14 mouse cellular contexts compared by ENCODE assay signal in genomic region chr12:30035406-30035805, GRCm38 (mm10).
DNase-seq lines count a peak whose midpoint lies in the region; ATAC-seq and TF ChIP-seq lines count a peak whose summit lies in the region.
"Had no signal": no experiment of that assay in that cellular context is flagged by ENCODE, and none has a peak within 500 bp of the region (broad histone marks: within the 10 kb centered on the region; RNA-seq: fewer than 3 reads in every experiment).

No protein-coding gene starts in this region.

- no peak overlapping the region for H3K4me2 ChIP-seq in midbrain, embryonic 13.5 days (replicated peaks)
- H3K4me2 ChIP-seq in midbrain, embryonic 16.5 days (ENCODE audit: low read length) = no peak overlapping the region
- H3K4me2 ChIP-seq in neural tube, embryonic 15.5 days = no peak overlapping the region
- no peak overlapping the region for H3K4me2 ChIP-seq in intestine, embryonic 16.5 days (ENCODE audit: low read depth, low read length)
- H3K4me2 ChIP-seq: liver, embryonic 12.5 days; neural tube, embryonic 12.5 days had no signal

- no peaks in the 10 kb centered on the region for H3K36me3 ChIP-seq in midbrain, embryonic 13.5 days
- no peaks in the 10 kb centered on the region for H3K36me3 ChIP-seq in midbrain, embryonic 16.5 days (ENCODE audit: control insufficient read depth, insufficient read depth, low read length)
- H3K36me3 ChIP-seq in neural tube, embryonic 15.5 days = no peaks in the 10 kb centered on the region
- no peaks in the 10 kb centered on the region for H3K36me3 ChIP-seq in intestine, embryonic 16.5 days (ENCODE audit: control insufficient read depth, insufficient read depth, low read length)
- H3K36me3 ChIP-seq: liver, embryonic 12.5 days; neural tube, embryonic 12.5 days had no signal

- peaks cover 21% of the 10 kb centered on the region for H3K4me1 ChIP-seq in midbrain, embryonic 13.5 days (replicated peaks)
- H3K4me1 ChIP-seq in midbrain, embryonic 16.5 days (ENCODE audit: control insufficient read depth, insufficient read depth, low read length) = peaks cover 7% of the 10 kb centered on the region; the same call in 1 of the 2 replicates
- peaks cover 21% of the 10 kb centered on the region for H3K4me1 ChIP-seq in neural tube, embryonic 15.5 days
- no peaks in the 10 kb centered on the region for H3K4me1 ChIP-seq in intestine, embryonic 16.5 days (ENCODE audit: control insufficient read depth, insufficient read depth, low read length)
- H3K4me1 ChIP-seq: liver, embryonic 12.5 days had no signal

- DNase-seq in gastrocnemius, adult 2 months = peak; percentile 39
- DNase-seq in gastrocnemius, postnatal 4 days (ENCODE audit: low spot score in 2 of 2) = no peak
- peak; percentile 66 to 74 for DNase-seq in heart, postnatal 10 days
- no peak for DNase-seq in kidney, adult 8-10 months
- DNase-seq: adrenal gland, adult 2 months; cerebellum, postnatal 14 days; kidney, adult 2 months had no signal

- 37% methylated on average over 1 of the region's 1 CpGs for WGBS in midbrain, embryonic 13.5 days
- 19% methylated on average over 1 of the region's 1 CpGs for WGBS in midbrain, embryonic 16.5 days
- WGBS in neural tube, embryonic 15.5 days = 25% methylated on average over 1 of the region's 1 CpGs
- 22% methylated on average over 1 of the region's 1 CpGs for WGBS in intestine, embryonic 16.5 days

- H3K27me3 ChIP-seq in midbrain, embryonic 13.5 days = no peaks in the 10 kb centered on the region
- no peaks in the 10 kb centered on the region for H3K27me3 ChIP-seq in midbrain, embryonic 16.5 days (ENCODE audit: control insufficient read depth, insufficient read depth, low read depth, low read length)
- H3K27me3 ChIP-seq in neural tube, embryonic 15.5 days (replicated peaks) = no peaks in the 10 kb centered on the region
- no peaks in the 10 kb centered on the region for H3K27me3 ChIP-seq in intestine, embryonic 16.5 days (replicated peaks; ENCODE audit: control insufficient read depth, insufficient read depth, low read length)
- H3K27me3 ChIP-seq: liver, embryonic 12.5 days; neural tube, embryonic 12.5 days had no signal

- H3K4me3 ChIP-seq in gastrocnemius, adult 2 months = no peak overlapping the region
- H3K4me3 ChIP-seq in midbrain, embryonic 13.5 days (replicated peaks) = no peak overlapping the region
- no peak overlapping the region for H3K4me3 ChIP-seq in midbrain, embryonic 16.5 days (ENCODE audit: low read depth, low read length)
- H3K4me3 ChIP-seq in neural tube, embryonic 15.5 days (replicated peaks) = no peak overlapping the region
- H3K4me3 ChIP-seq in intestine, embryonic 16.5 days (ENCODE audit: low read length) = no peak overlapping the region
- H3K4me3 ChIP-seq: liver, embryonic 12.5 days; neural tube, embryonic 12.5 days had no signal

- no peak for TF ChIP-seq CTCF in gastrocnemius, adult 2 months (IDR thresholded peaks at IDR 0.05)

- intact Hi-C loops in gastrocnemius, adult 2 months (cut with DNase I) = loop anchor here (5.0 kb wide), 1 partner anchor 128 kb away; no protein-coding TSS in a partner anchor
- intact Hi-C loops in heart, postnatal 10 days (cut with DNase I) = no loop called here

- ATAC-seq in midbrain, embryonic 13.5 days = no peak
- no peak for ATAC-seq in midbrain, embryonic 16.5 days
- no peak for ATAC-seq in neural tube, embryonic 15.5 days (ENCODE audit: low FRiP score)
- no peak for ATAC-seq in intestine, embryonic 16.5 days
- ATAC-seq: liver, embryonic 12.5 days; lung, postnatal 0 days had no signal

- H3K9ac ChIP-seq in midbrain, embryonic 13.5 days (replicated peaks) = no peak overlapping the region
- H3K9ac ChIP-seq in midbrain, embryonic 16.5 days (ENCODE audit: low read depth, low read length) = no peak overlapping the region
- no peak overlapping the region for H3K9ac ChIP-seq in neural tube, embryonic 15.5 days (replicated peaks)
- no peak overlapping the region for H3K9ac ChIP-seq in intestine, embryonic 16.5 days (ENCODE audit: low read depth, low read length)
- H3K9ac ChIP-seq: liver, embryonic 12.5 days; neural tube, embryonic 12.5 days had no signal

- H3K9me3 ChIP-seq in midbrain, embryonic 13.5 days = no peaks in the 10 kb centered on the region
- no peaks in the 10 kb centered on the region for H3K9me3 ChIP-seq in midbrain, embryonic 16.5 days (replicated peaks; ENCODE audit: control insufficient read depth, low read length, poor library complexity, severe bottlenecking)
- no peaks in the 10 kb centered on the region for H3K9me3 ChIP-seq in neural tube, embryonic 15.5 days (replicated peaks)
- H3K9me3 ChIP-seq in intestine, embryonic 16.5 days (ENCODE audit: control insufficient read depth, low read length) = no peaks in the 10 kb centered on the region
- H3K9me3 ChIP-seq: liver, embryonic 12.5 days; neural tube, embryonic 12.5 days had no signal

- H3K27ac ChIP-seq in gastrocnemius, adult 2 months = peak overlapping the region; percentile 49
- peak overlapping the region; percentile 42; the same call in 1 of the 2 replicates for H3K27ac ChIP-seq in midbrain, embryonic 13.5 days
- no peak overlapping the region for H3K27ac ChIP-seq in midbrain, embryonic 16.5 days (ENCODE audit: low read length)
- peak overlapping the region; percentile 68 for H3K27ac ChIP-seq in neural tube, embryonic 15.5 days (replicated peaks)
- no peak overlapping the region for H3K27ac ChIP-seq in intestine, embryonic 16.5 days (ENCODE audit: low read length)
- H3K27ac ChIP-seq: liver, embryonic 12.5 days; neural tube, embryonic 12.5 days had no signal

Comparison
In these comparisons a context has a peak if more than half of its experiments do, and no peak if none do; other contexts are left out.
1. DNase-seq: peak in gastrocnemius, adult 2 months (single experiment) and heart, postnatal 10 days (2 of 2); none in gastrocnemius, postnatal 4 days (0 of 2) and kidney, adult 8-10 months (0 of 2).
2. H3K27ac ChIP-seq: peak in gastrocnemius, adult 2 months (single experiment), midbrain, embryonic 13.5 days (single experiment) and neural tube, embryonic 15.5 days (single experiment); none in midbrain, embryonic 16.5 days (single experiment) and intestine, embryonic 16.5 days (single experiment).